Mouse (Mus musculus): ENCODE measurements around the gene Camkk1.

The Camkk1 gene

DNA sequence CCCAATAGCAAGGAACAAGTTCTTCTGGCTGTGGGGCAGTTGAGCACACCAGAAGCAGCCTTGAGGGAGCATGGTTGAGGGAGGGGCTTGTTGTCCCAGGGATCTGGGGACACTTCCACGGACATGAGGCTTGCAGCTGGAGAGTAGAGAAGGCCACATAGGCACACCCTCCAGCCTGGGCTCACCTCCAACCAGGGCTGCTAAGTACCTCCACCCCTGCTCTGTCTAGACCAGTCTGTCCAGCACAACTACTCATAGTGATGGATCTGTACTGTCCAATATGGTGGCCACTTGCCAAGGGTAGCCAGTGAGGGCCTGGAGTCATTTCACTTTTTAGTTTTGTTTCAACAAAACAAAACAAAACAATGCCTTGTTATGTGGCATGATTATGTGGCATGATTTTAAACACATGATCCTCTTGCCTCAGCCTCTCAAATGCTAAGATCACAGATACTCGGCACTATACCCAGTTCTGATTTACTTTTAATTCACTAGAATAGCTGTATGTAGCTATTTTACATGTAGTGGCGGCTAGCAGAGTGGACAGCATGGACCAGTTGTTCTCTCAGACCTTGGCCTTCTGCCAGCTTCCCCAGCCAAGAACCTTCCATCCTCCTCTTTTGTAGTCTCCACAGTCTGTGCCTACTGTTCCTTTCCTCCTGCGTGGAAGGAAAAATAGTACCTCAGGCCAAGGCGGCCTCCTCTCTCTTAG is 3.3 kb upstream of the Camkk1 start:
- peak; percentile 61 for DNase-seq

DNA sequence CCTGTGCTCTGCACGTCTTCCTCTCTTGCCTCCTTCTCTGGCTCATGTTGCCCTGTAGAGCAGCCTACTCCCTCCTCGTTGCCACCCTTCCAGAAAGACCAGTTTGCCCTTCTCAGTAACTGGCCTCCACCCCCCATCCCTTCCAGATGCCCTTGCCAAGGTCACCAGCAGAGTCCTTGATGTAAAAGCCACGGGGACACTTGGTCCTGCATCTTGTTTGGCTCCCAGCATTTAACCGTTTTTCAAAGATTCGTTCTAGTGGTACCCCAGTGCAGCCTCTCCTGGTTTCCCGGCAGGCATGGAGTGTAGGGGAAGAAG is 2.7 kb upstream of the Camkk1 start:
- no peak for DNase-seq

DNA sequence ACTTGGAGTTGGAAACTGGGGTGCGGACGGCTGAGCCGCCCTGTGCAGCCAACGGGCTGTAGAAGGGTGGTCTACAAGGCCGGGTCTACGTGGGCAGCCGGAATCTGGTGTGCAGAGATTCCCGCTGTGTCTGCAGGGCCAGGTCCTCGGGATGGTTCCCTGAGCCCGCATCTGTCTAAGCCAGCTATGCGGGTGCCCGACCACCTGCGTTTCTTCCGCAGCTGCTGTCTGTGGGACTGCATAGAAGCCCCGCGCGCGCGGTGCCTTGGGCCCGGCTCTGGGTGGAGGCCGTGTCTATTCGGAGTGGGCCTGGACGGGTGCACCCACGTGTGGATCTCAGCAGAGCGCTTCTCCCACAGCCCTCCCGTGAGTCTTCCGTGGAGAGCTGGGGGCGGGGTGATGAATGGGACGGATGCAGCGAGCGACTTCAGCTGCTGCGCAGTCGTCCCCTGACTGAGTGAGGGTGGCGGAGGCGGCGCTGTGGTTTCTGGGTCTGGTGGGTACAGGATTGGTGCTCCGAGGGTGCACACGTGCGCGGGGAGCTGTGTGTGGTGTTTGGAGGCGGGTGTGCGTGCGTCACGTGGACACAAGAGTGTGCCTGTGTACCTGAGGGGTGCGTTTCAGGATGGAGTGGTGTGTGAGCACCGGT is 463 bp downstream of the Camkk1 start:
- peak; percentile 27 to 59 for DNase-seq

DNA sequence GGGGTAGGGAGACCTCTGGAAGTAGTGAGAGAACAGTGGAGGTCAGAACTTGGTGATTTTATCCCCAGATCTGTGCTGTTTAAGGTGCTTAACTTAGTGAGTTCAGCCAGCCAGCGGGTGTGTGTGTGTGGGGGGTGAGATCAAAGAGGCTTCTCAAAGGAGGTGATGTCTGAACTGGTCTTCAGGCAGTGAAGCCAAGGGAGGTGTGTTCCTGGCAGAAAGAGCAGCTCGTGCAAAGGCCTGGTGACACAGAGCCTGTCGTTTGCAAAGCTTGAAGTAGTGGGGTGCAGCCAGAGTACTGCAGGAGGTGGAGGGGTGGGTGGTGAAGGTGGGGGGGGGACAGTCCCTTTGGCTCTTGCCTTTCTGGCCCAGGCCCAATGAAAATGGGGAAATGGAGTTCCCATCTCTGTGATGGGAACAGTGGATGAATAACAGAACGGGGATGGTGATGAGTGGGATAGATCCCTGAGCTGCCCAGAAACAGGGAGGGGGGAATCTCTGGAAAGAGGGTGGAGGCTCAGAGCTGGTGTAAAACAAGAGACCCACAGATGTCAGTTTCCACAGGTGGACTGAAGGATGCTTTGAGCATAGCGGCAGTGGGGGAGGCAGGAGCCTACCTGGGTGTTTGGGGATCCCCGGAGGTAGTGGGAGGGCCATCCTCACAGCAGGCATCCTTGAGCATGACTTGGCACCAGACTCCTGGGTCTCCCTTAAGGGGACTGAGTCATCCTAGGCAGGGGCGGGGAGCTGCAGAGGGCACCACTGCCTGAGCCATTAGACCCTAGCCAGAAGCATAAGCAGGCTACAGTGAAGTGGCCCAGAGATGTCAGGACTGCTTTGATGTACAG is 2.4 kb downstream of the Camkk1 start:
- DNase-seq: no peak

DNA sequence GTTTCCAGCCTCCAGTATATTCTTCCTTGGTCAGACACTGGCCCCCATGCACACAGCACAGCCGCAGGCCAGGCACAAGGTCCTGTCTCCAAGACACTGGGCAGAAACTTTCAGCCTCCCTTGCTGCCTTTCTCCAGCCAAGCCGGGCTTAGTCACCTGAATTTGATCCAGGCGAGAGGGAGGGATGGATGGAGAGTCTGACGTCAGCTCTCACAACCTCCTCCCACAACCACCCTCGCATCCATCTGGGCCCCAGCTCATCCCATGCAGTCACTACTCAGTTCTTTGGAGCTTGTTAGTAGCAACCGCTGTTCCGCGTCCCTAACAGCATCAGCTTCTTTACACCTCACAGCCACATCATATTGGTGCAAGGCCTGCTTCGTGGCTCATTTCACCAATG is 4.3 kb downstream of the Camkk1 start:
- DNase-seq: no peak

DNA sequence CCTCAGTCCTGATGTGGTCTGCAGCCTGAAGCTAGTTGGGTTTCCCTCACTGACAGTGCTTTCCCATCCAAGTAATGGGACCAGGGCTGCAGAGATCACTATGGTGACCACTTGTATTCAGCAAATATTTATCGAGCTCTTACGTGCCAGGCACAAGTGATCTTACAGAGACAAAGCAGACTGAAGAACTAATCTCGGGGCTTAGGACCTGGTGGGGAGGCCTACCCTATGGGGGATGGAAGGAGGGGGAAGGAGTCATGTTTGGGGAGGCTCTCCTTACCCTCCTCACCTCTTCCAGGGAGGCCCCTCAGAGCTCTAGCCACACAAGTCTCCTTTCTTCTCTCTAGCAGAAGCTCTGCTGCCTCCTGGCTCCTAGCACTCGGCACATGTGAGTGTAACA is 5.0 kb downstream of the Camkk1 start:
- no peak for DNase-seq

DNA sequence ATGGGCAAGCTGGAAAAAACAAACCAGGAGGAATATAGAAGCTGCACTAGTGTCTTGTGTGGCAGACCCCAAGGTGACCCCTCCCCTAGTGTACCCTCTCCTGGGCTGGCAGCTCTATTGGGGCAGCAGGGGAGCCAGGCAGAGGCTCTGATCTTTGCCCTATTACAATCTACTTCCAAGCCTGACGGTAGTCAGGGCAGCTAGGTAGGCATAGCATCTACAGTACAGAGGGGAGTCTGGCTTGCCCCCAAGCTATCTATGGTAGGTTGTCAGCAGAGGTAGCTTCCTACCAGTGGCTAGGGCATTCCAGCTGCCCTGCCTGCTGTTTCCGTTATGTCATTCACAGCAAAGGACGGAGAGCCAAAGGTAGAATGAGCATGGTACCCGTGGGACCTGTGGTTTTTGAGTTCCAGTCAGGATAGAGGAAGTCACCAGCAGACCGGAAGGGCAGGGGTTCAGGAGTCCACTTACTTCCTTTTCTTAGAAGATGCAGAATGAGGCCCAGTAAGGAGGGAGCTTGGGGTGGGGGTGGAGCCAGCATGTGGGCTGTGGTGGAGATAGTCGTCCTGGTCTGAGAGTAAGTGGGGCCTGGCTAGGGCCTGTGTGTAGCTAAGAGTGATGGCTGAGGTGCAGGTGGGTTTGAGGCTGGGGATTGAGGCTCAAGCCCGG is 5.6 kb downstream of the Camkk1 start:
- peak; percentile 54 to 69 for DNase-seq

DNA sequence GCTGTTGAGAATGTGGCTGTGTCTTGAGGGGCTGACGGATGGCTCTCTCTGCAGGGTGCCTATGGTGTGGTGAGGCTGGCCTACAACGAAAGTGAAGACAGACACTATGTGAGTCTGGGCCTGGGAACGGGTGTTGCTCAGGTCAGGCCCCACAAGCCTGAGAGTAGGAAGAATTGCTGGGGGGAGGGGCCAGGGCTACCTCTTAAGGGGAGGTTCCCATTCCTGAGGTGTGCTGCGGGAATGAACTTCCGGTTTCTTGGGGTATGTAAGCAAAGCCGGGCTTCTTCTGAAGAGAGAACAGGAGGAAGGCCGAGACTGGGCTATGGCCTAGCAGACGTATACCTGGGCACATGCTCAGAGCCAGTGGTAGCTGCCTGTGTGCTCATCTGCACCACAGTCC is 8.2 kb downstream of the Camkk1 start:
- no peak for DNase-seq

DNA sequence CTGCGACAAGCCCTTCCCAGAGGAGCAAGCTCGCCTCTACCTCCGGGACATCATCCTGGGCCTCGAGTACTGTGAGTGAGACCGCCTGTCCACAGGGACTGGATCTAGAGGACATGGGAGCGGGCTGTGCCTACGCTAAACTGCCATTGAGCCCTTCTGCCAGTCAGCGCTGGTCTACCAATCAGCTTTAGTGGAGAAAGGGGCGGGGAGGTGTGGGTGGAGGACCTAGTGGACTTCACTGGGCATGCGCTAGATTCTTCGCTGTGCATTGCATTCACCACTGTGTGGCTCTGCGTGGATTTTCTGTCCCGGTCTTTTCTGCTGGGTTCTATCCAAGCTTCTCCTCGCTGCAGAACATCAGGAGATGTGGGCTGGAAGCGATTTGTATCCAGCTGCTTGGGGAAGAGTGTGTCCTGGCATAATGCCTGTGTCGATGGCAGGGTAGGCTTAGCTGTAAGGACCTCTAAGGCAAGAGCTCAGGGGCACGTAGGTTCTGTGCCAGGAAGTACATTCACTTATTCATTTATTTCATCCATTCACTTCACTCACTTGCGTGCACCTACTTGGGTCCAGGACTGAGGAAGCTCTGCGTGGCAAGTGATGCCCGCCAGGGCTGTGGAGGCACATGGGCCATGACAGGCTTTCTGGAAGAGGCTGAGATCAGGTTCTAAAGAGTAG is 12.2 kb downstream of the Camkk1 start:
- peak; percentile 93 to 95 for DNase-seq

DNA sequence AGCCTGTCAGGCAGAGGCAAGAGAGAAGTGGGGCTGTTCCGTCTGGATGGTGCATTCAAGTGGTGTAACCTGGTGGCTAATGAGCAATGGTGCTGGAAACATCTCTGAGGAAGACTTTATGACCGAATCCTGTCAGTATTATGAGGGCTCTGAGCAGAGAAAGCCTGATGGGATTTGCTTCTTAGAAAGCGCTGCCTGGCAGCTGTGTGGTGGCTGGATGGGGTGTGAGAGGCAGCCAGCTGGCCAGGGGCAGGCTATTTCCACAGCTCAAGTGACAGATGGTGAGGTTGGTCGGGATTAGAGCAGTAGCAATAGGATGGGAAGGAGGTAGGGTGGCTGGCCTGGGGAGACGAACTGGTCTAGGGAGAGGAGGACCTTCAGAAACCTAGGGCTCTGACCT is 12.7 kb downstream of the Camkk1 start:
- DNase-seq: no peak

DNA sequence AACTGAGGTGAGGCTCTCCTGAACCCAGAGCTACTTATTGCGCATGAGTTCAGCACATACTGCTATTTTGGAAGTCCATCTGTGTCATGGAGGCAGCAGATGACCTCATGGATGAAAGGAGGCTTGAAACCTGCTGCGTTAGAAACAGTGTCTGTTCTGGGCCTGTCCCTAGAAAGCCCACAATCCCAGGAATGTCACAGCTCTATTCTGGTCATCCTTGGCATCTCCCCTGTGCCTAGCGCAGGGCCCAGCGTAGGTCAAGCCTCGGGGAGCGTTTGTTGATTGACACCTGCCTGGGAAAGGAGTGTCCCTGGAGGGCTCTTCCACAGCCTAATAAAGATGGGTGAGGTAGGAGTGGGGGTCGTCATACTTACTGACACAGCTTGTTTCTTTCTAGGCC is 17.3 kb downstream of the Camkk1 start:
- DNase-seq: no peak

DNA sequence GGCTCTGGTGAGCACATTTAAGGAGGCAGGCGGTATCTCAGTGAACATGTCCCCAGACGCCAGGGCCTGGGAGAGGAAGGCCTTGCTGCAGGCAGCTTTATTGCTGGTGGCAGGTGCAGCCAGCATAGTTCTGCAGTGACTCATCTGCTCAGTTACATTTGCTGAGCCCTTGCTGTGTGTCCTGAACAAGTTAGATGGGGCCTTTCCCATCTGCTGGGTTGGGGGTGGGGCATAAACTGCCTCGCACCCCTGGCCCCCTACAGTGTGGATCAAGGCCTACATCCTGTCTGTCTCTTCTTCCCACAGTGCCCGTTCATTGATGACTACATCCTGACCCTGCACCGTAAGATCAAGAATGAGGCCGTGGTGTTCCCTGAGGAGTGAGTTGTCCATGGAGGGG is 18.1 kb downstream of the Camkk1 start:
- no peak for DNase-seq

DNA sequence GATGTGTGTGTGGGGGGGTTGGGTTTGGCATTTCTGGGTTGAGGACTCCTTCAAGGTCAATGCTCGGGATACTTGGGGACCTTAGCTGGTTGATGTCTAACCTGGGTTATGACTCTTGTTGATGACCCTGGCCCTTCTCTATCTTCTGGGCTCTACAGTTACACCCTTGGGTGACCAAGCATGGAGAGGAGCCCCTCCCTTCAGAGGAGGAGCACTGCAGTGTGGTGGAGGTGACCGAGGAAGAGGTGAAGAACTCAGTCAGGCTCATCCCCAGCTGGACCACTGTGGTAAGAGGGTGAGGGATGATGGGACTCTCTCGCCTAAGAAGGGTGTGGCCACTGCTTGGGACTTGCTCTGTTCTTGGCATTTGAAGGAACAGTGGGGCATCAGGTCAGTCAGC is 18.9 kb downstream of the Camkk1 start:
- DNase-seq: peak in 1 of 2 experiments; percentile 13

DNA sequence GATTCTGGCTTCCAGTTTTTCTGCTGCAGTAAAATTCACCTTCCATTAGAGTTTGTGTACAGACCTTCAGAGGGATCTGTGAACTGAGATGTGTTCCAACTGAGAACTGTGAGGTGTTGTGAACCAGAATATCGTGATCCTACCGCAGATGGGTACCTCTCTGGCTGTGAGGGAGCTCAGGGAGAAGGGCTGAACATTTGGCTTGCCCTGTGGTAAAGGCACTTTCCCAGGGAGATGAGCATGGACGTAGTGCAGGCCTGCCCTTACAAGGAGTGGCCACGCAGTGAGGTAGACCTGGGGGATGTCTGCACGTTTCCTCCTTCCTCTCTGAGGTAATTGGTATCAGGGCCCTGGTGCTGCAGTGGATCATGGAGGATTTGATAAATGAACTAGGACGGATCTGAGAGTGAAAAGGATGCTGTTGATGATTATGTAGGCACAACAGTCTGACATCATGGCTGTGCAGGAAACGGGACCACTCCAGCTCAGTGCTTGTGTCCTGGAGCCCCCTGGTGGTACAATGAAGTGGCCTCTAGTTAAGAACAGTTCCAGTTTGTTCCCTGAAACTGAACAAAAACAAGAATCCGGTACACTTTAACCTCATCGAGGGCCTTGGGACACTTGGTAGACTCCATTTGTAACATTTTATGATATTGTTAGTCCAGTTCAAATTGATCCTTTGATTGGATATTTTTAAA is 20.4 kb downstream of the Camkk1 start:
- DNase-seq: peak; percentile 76 to 86

DNA sequence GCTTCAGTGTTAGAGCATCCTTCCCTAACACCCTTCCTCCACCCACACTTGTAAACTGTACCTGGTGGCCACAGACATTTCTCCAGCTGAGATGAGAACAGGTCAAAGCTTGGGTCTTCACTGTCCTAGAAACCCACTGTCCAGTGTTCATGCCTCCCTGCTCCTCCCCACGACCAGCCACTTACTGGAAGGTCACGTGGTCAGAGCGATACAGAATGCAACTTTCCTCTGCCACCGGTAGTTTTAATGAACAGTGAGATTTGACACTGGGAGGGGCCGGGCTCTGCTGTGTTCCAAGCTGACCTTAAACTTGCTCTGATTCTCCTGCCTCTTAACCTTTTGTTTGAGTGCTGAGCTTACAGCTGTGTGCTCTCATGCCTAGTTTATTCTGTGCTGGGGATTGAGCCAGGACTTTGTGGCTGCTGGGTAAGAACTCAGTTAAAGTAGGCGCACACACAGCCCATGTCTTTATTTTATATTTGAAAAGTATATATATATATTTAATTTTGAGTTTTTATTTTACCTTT is 25.5 kb downstream of the Camkk1 start:
- no peak for DNase-seq

DNA sequence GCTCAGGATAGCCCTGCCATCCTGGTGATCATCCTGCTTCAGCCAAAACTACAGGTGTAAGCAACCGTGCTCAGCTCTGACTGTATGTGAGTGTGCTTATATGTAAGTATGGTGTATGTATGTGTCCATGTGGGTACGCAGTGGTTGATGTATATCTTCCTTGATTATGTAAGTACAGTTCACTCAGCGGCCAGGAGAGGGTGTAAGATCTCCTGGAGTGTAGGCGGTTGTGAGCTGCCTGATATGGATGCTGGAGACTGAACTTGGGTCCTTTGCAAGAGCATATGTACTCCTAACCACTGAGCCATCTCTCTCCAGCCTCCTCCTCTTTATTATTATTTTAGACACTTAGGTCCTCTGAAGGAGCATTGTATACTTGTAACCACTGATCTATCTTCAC is 26.0 kb downstream of the Camkk1 start:
- DNase-seq: no peak

DNA sequence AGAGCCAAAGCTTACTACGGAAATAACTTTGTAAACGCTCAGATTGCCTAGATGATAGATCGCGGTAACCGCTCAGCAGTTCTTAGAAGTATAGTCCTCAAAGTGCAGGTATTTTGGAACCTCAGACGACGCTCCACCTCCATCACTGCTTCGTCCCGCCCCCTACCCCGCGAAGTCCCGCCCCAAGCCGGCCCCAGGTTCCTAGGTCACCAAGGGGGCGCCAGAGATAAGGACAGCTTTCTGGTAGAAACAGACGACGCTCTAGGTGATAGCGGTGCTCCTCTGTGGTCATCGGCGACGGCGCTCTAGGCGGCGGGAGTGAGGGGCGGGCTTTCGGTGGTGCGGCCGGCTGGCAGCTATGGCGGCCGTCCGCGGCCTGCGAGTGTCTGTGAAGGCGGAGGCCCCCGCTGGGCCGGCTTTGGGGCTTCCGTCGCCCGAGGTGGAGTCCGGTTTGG is 28.8 kb downstream of the Camkk1 start, which contains the start of gene Ncbp3:
Ncbp3 (plus strand) TSS at position 242 of the 455 bp plus-strand sequence.
- peak; percentile 97 to 98 for DNase-seq

DNA sequence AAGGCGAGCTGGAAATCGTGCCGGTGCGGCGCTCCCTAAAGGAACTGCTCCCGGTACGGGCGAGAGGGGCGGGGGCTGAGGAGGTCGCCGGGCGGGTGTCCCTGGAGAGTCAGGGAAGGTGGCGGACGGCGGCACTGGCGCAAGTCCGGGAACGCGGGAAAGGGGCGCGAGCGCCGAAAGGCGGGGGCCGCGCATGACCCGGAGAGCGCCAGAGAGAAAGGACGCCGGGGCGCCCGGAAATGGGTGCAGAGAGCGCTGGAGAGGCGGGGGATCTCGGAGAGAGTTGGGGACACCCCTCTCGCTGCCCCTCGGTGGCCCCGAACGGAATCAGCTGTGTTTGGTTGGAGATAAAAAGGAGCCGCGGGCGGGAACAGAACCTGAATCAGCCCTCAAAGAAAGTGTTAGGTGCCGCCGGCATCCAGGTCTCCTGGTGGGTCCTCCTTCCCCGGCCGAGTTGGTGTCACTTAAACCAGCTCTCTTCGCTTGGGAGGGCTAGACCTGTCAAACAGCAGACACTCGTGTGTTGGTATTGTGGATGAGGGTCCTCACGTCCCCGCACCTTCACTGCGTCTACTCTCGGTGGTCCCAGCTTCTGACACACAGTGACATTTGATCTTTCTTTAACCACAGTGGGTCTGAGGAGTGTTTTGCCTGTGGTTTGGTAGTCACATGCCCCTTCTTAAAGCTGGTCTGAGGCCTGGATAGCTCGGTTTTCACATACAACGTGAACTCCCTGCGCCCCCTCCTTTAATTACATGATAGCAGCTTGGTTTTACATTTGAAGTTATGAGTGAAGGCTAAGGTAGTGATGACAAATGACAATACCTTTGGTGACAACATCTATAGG is 29.4 kb downstream of the Camkk1 start:
- peak in 1 of 2 experiments; percentile 60 for DNase-seq

DNA sequence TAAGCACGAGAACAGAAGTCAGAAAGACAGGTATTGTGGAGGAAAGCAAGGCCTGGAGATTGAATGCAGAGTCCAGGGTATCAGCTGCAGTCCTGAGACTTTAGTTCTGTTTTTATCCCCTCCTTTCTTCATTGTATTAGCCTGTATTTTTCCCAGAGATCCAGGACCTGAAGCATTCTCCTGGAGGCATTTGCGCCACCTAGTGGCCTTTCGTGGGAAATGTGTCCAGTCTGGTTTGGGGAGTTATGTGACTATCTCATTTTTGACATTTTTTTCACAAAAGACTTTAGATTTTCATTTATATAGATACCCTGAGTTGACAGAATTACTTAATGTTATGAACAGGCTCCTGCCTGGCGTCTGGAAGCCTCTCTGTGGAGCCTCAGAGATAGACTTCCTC is 30.5 kb downstream of the Camkk1 start:
- DNase-seq: peak; percentile 77 to 89

DNA sequence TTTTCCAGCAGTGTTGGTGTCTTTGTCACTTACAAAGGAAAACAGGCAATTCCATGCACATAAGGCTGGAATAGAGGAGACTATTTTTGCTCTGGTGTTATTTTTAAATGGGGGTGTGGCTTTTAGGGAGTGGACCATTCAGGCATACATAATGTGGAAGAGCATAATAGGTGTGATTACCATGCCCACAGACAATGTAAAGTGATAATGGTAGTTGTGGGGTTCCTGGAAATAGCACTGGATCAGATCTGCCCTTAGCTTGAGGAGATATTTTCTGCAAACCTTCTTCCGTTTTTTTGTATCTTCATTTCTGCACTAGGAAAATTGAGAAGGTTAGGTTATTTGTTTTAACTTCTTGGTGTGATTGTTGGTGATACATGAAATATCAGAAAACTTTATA is 34.0 kb downstream of the Camkk1 start:
- DNase-seq: no peak

DNA sequence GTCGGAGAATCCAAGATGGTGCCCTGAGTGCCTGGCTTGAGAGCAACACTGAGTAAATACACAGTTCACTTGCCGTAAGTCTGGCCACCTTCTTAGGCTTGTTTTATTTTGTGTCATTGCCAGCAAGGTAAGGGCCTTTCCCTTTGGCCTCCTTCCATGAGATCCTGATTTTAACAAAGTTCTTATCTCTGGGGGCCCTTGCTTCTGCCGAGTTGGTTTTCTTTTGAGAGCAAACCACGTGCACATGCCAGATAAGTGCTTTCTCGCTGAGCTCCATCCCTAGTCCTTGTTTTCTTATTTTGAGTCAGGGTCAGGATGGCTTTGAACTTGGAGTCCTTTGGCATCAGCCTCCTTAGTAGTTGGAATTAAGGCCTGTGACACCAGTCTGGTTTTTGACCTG is 38.9 kb downstream of the Camkk1 start:
- no peak for DNase-seq

Measured in kidney, postnatal 25 days (tissue).